17 mouse cellular contexts compared by ENCODE assay signal in the genomic region with DNA sequence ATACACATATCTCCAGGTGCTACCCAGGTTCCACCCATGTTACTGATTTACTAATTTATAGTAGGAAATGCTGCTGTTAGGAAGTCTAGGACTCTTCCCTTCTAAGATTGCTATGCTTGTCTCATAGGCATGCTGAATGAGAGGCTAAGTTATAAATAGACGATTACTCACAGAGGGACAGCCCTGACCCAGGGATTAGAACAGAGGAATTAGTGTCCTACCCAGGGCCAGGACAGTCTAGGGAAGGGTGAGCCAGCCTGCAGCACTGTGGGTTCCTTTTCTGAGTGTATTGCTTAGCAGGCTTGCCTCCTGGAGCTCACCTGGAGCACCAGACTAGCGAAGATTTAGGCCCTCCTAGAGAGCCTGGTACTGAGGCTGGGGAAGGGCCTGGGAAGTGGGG. TPM values are rescaled to one million over a fixed set of nuclear protein-coding genes. Genes with fewer than 3 reads are reported as not detected.
DNase-seq lines count a peak whose midpoint lies in the region; ATAC-seq and TF ChIP-seq lines count a peak whose summit lies in the region.
"Had no signal": no experiment of that assay in that cellular context is flagged by ENCODE, and none has a peak within 500 bp of the region (broad histone marks: within the 10 kb centered on the region; RNA-seq: fewer than 3 reads in every experiment).

No protein-coding gene starts in this region.

- WGBS in lung, postnatal 0 days, result 95% methylated on average over 2 of the region's 2 CpGs
- WGBS in heart, postnatal 0 days, result 57% methylated on average over 2 of the region's 2 CpGs
- WGBS in neural tube, embryonic 15.5 days, result 98% methylated on average over 2 of the region's 2 CpGs

- no peaks in the 10 kb centered on the region for H3K4me1 ChIP-seq in lung, postnatal 0 days (ENCODE audit: insufficient read depth, low read depth, low read length)
- no peaks in the 10 kb centered on the region for H3K4me1 ChIP-seq in heart, postnatal 0 days (ENCODE audit: control insufficient read depth, insufficient read depth)
- H3K4me1 ChIP-seq in neural tube, embryonic 15.5 days, result no peaks in the 10 kb centered on the region

- no peak overlapping the region for H3K4me3 ChIP-seq in lung, postnatal 0 days (ENCODE audit: low read depth, low read length)
- no peak overlapping the region for H3K4me3 ChIP-seq in heart, postnatal 0 days (ENCODE audit: low read depth, low read length)
- no peak overlapping the region for H3K4me3 ChIP-seq in neural tube, embryonic 15.5 days (replicated peaks)
- H3K4me3 ChIP-seq: forebrain, embryonic 12.5 days had no signal

- peak; percentile 26 for DNase-seq in cerebellum, adult 11-12 months
- no peak for DNase-seq in cerebellum, adult 11 months
- no peak for DNase-seq in lung, postnatal 0 days (ENCODE audit: low spot score)
- DNase-seq in lung, postnatal 10 days, result no peak
- peak; percentile 75 for DNase-seq in heart, postnatal 0 days (ENCODE audit: low spot score)
- no peak for DNase-seq in right cerebral cortex, postnatal 25 days
- no peak for DNase-seq in left cerebral cortex, adult 8-10 months (ENCODE audit: low spot score in 2 of 2)
- DNase-seq: gastrocnemius, postnatal 14 days; kidney, postnatal 14 days; lung, postnatal 14 days had no signal

- no peaks in the 10 kb centered on the region for H3K27me3 ChIP-seq in lung, postnatal 0 days (replicated peaks; ENCODE audit: insufficient read depth, low read length)
- H3K27me3 ChIP-seq in heart, postnatal 0 days (ENCODE audit: control insufficient read depth, insufficient read depth, low read length), result no peaks in the 10 kb centered on the region
- H3K27me3 ChIP-seq in neural tube, embryonic 15.5 days (replicated peaks), result no peaks in the 10 kb centered on the region
- H3K27me3 ChIP-seq: forebrain, embryonic 12.5 days had no signal

- TF ChIP-seq EP300 in lung, postnatal 0 days (IDR thresholded peaks at IDR 0.05), result no peak
- TF ChIP-seq EP300 in heart, postnatal 0 days (IDR thresholded peaks at IDR 0.05; ENCODE audit: low read depth), result no peak

- no peak overlapping the region for H3K4me2 ChIP-seq in lung, postnatal 0 days (replicated peaks; ENCODE audit: low read depth, low read length)
- no peak overlapping the region for H3K4me2 ChIP-seq in heart, postnatal 0 days (ENCODE audit: low read depth, low read length)
- H3K4me2 ChIP-seq in neural tube, embryonic 15.5 days, result no peak overlapping the region
- H3K4me2 ChIP-seq: forebrain, embryonic 12.5 days had no signal

- no peak overlapping the region for H3K9ac ChIP-seq in lung, postnatal 0 days (replicated peaks; ENCODE audit: low read depth)
- H3K9ac ChIP-seq in heart, postnatal 0 days (replicated peaks; ENCODE audit: low read depth, low read length), result 0 out of 2 replicates have a peak overlapping the region, but pooled peaks have one; percentile 2
- no peak overlapping the region for H3K9ac ChIP-seq in neural tube, embryonic 15.5 days (replicated peaks)
- H3K9ac ChIP-seq: forebrain, embryonic 12.5 days had no signal

- H3K27ac ChIP-seq in lung, postnatal 0 days (ENCODE audit: low read length), result no peak overlapping the region
- H3K27ac ChIP-seq in heart, postnatal 0 days (ENCODE audit: low read depth), result peak overlapping the region; percentile 78
- no peak overlapping the region for H3K27ac ChIP-seq in neural tube, embryonic 15.5 days (replicated peaks)
- H3K27ac ChIP-seq: forebrain, embryonic 12.5 days had no signal

- no peaks in the 10 kb centered on the region for H3K9me3 ChIP-seq in lung, postnatal 0 days (ENCODE audit: low read length)
- no peaks in the 10 kb centered on the region for H3K9me3 ChIP-seq in heart, postnatal 0 days (replicated peaks; ENCODE audit: control insufficient read depth, low read length)
- no peaks in the 10 kb centered on the region for H3K9me3 ChIP-seq in neural tube, embryonic 15.5 days (replicated peaks)
- H3K9me3 ChIP-seq: forebrain, embryonic 12.5 days had no signal

- peak; percentile 40; the same call in 1 of the 2 replicates for ATAC-seq in lung, postnatal 0 days
- ATAC-seq in heart, postnatal 0 days (ENCODE audit: insufficient read depth, low read depth), result peak; percentile 97
- no peak for ATAC-seq in neural tube, embryonic 15.5 days (ENCODE audit: low FRiP score)
- ATAC-seq: hindbrain, embryonic 16.5 days; midbrain, embryonic 16.5 days had no signal

- no peak for TF ChIP-seq CTCF in lung, postnatal 0 days (IDR thresholded peaks at IDR 0.05)
- no peak for TF ChIP-seq CTCF in heart, postnatal 0 days (IDR thresholded peaks at IDR 0.05; ENCODE audit: low read depth)

- H3K36me3 ChIP-seq in lung, postnatal 0 days (ENCODE audit: insufficient read depth, low read length), result peaks cover 38% of the 10 kb centered on the region; the same call in 1 of the 2 replicates
- H3K36me3 ChIP-seq in heart, postnatal 0 days (replicated peaks; ENCODE audit: control insufficient read depth, insufficient read depth, low read length), result peaks cover 49% of the 10 kb centered on the region
- peaks cover 63% of the 10 kb centered on the region for H3K36me3 ChIP-seq in neural tube, embryonic 15.5 days

RNA-seq across cellular contexts. Expression of gene Cipc, which starts 9.1 kb away (rescaled TPM):
- polyA plus RNA-seq in lung, postnatal 0 days (2015; fragmentation: Nextera tagmentation; extraction: Ambion mirVana), result 12.5 and 14.8 TPM in 2 replicates
- 26.2 and 41.6 TPM in 2 replicates for total RNA-seq in heart, postnatal 0 days (2014; rRNA removed; ENCODE audit: low replicate concordance)
- 18.7 and 20.9 TPM in 2 replicates for polyA plus RNA-seq in heart, postnatal 0 days (2015; fragmentation: Nextera tagmentation; extraction: Ambion mirVana)
- polyA plus RNA-seq in neural tube, embryonic 15.5 days (2015; fragmentation: Nextera tagmentation; extraction: Ambion mirVana), result 37.2 and 40.8 TPM in 2 replicates
- 100 to 1,000 TPM in 1 of 4 experiments, 10 to 100 TPM in 3; 95.7 to 109 (median 99.4) TPM for total RNA-seq in left cerebral cortex, adult 8-10 months (2022)

RNA-seq across cellular contexts. Expression of gene Zdhhc22, which starts 34.3 kb away (rescaled TPM):
- polyA plus RNA-seq in lung, postnatal 0 days (2015; fragmentation: Nextera tagmentation; extraction: Ambion mirVana), result 0.04 TPM in 1 of 2 replicates, not detected in the other
- total RNA-seq in heart, postnatal 0 days (2014; rRNA removed; ENCODE audit: low replicate concordance), result not detected in 2 replicates
- 0.05 TPM in 1 of 2 replicates, not detected in the other for polyA plus RNA-seq in heart, postnatal 0 days (2015; fragmentation: Nextera tagmentation; extraction: Ambion mirVana)
- 18.2 and 19.4 TPM in 2 replicates for polyA plus RNA-seq in neural tube, embryonic 15.5 days (2015; fragmentation: Nextera tagmentation; extraction: Ambion mirVana)
- 10 to 100 TPM; 46.9 to 56.7 (median 53.3) TPM for total RNA-seq in left cerebral cortex, adult 8-10 months (2022)
- total RNA-seq: ES-E14; gastrocnemius, postnatal 14 days; liver, adult 2 months had no signal
- polyA plus RNA-seq: liver, adult 2 months; spleen, adult 2 months had no signal

Comparison
In these comparisons a context has a peak if more than half of its experiments do, and no peak if none do; other contexts are left out.
1. DNase-seq: peak in cerebellum, adult 11-12 months (single experiment) and heart, postnatal 0 days (single experiment); none in cerebellum, adult 11 months (single experiment), lung, postnatal 0 days (single experiment), lung, postnatal 10 days (single experiment), right cerebral cortex, postnatal 25 days (single experiment) and left cerebral cortex, adult 8-10 months (0 of 2).
2. RNA of gene Zdhhc22, which starts 34.3 kb away (polyA plus RNA-seq): 18.2 to 19.4 TPM in neural tube, embryonic 15.5 days; 0.04 TPM in lung, postnatal 0 days and 0.05 TPM in heart, postnatal 0 days; every median in the first group is over 10 times any median in the second.